Mouse (Mus musculus): ENCODE data around the gene Skint6. TPM values are rescaled to one million over a fixed set of nuclear protein-coding genes. Genes with fewer than 3 reads are reported as not detected.

The Skint6 gene
- total RNA-seq (2014; fragmentation: Nextera tagmentation): not detected in 2 replicates
- total RNA-seq (2017): not detected in 2 replicates

GRCm38 (mm10) chr4:113286873-113287272 is at the start of gene Skint6:
TSS of gene Skint6 (minus strand) at chr4:113286973.
- no peak for ATAC-seq (replicated peaks; ENCODE audit: poor library complexity, severe bottlenecking)

- ATAC-seq (replicated peaks; ENCODE audit: poor library complexity, severe bottlenecking): no peak
These were observed 34.1 kb upstream of the Skint6 start for GRCm38 (mm10) chr4:113320911-113321310.

GRCm38 (mm10) chr4:113301773-113302473 is 15.2 kb upstream of the Skint6 start:
- no peak for ATAC-seq (replicated peaks; ENCODE audit: poor library complexity, severe bottlenecking)

- no peak for ATAC-seq (replicated peaks; ENCODE audit: poor library complexity, severe bottlenecking)
These were observed 23.3 kb downstream of the Skint6 start for GRCm38 (mm10) chr4:113263363-113264060.

- no peak for ATAC-seq (replicated peaks; ENCODE audit: poor library complexity, severe bottlenecking)
These were observed 41.0 kb downstream of the Skint6 start for GRCm38 (mm10) chr4:113245808-113246207.

GRCm38 (mm10) chr4:113067621-113068020 is 219.2 kb downstream of the Skint6 start:
- no peak for ATAC-seq (replicated peaks; ENCODE audit: poor library complexity, severe bottlenecking)

GRCm38 (mm10) chr4:112979160-112979559 is 307.6 kb downstream of the Skint6 start:
- ATAC-seq (replicated peaks; ENCODE audit: poor library complexity, severe bottlenecking): peak; percentile 77

- ATAC-seq (replicated peaks; ENCODE audit: poor library complexity, severe bottlenecking): no peak
These were observed 496.1 kb downstream of the Skint6 start for GRCm38 (mm10) chr4:112790646-112791045.

GRCm38 (mm10) chr4:112774766-112775165 is 512.0 kb downstream of the Skint6 start, which contains the start of gene Skint10:
TSS of gene Skint10 (minus strand) at chr4:112774866.
- no peak for ATAC-seq (replicated peaks; ENCODE audit: poor library complexity, severe bottlenecking)

Data from granulocyte monocyte progenitor cell, adult 5-6 weeks (primary cell).